Mouse (Mus musculus) forebrain, embryonic 14.5 days (tissue): Measurements from ENCODE around the gene Gpr18. TPM values are rescaled to one million over a fixed set of nuclear protein-coding genes. Genes with fewer than 3 reads are reported as not detected.

ENCODE experiments used
- ATAC-seq: fragments of 200-750 bp; cut with Nextera tagmentation; 2 replicates; pipeline ENCODE4 v1.8.0; 2017; ENCODE audit warnings: mild to moderate bottlenecking, moderate library complexity
- DNase-seq: peaks from one replicate; pipeline ENCODE4 v3.0.0-alpha.2; 2015; ENCODE audit warnings: low spot score
- H3K27ac ChIP-seq: fragments of 300-500 bp; sonication (generic); 2 replicates; pipeline ENCODE4 v1.5.1; 2014; ENCODE audit warnings: low read depth, mild to moderate bottlenecking, control low read depth, low read length, moderate library complexity
- H3K27me3 ChIP-seq: fragments of 300-500 bp; sonication (generic); replicated peaks from 2 replicates; pipeline ENCODE4 v1.6.1; 2014; ENCODE audit warnings: low read length, control low read depth, mixed read lengths; ENCODE audit not compliant: control insufficient read depth, insufficient read depth
- H3K36me3 ChIP-seq: fragments of 300-500 bp; sonication (generic); 2 replicates; pipeline ENCODE4 v1.6.1; 2014; ENCODE audit warnings: low read length, control low read depth; ENCODE audit not compliant: control insufficient read depth, insufficient read depth
- H3K4me1 ChIP-seq: fragments of 300-500 bp; sonication (generic); 2 replicates; pipeline ENCODE4 v1.6.1; 2014; ENCODE audit warnings: antibody characterized with exemption, low read length, control low read depth; ENCODE audit not compliant: control insufficient read depth, insufficient read depth
- H3K4me2 ChIP-seq: fragments of 300-500 bp; sonication (generic); 2 replicates; pipeline ENCODE4 v1.6.1; 2014; ENCODE audit warnings: mild to moderate bottlenecking, control low read depth, low read length
- H3K4me3 ChIP-seq: fragments of 300-500 bp; sonication (generic); 2 replicates; pipeline ENCODE4 v1.5.1; 2014; ENCODE audit warnings: low read depth, low read length, control low read depth
- H3K9ac ChIP-seq: fragments of 300-500 bp; sonication (generic); 2 replicates; pipeline ENCODE4 v1.6.1; 2014; ENCODE audit warnings: mild to moderate bottlenecking, low read length, control low read depth, moderate library complexity
- H3K9me3 ChIP-seq: fragments of 300-500 bp; sonication (generic); replicated peaks from 2 replicates; pipeline ENCODE4 v1.6.1; 2016; ENCODE audit warnings: low read length, control low read depth, mixed read lengths; ENCODE audit not compliant: control insufficient read depth
- WGBS: fragments of 180-500 bp; shearing (Covaris S2); extraction: QIAGEN DNeasy Blood & Tissue Kit; methylation state at CpG from one replicate; pipeline ENCODE4 v1.1.7; 2014; 5-methylcytosine and 5-hydroxymethylcytosine counted together
- polyA plus RNA-seq: library from polyadenylated mRNA; unstranded; fragments of >200 nt; fragmentation: Nextera tagmentation; extraction: Ambion mirVana; gene quantifications from 2 replicates; pipeline ENCODE4 v1.2.1, GENCODE M21; 2014

Gpr18 gene
- not detected in 2 replicates for polyA plus RNA-seq

- WGBS, result 78% methylated on average over 8 of the region's 8 CpGs
- Histone ChIP-seq H3K27me3 (no peaks in the 10 kb centered on the region), H3K27ac (no peak within 1 kb of the TSS)
Observed at GRCm38 (mm10) chr14:121915621-121916020, at the start of gene Gpr18. Gene Gpr18 (minus strand): TSS chr14:121915781.

GRCm38 (mm10) chr14:121964990-121965389 lies 49.4 kb upstream of the Gpr18 start, which contains the start of gene Gpr183:
Gene Gpr183 (minus strand): TSS chr14:121965195.
- Histone ChIP-seq H3K9ac (no peak within 1 kb of the TSS), H3K4me1 (peaks cover 8% of the 10 kb centered on the region), H3K36me3 (no peaks in the 10 kb centered on the region), H3K27me3 (no peaks in the 10 kb centered on the region), H3K9me3 (no peaks in the 10 kb centered on the region), H3K4me2 (no peak within 1 kb of the TSS), H3K4me3 (no peak within 1 kb of the TSS), H3K27ac (no peak within 1 kb of the TSS)
- DNase-seq, result no peak
- ATAC-seq, result no peak
- WGBS, result 75% methylated on average over 6 of the region's 6 CpGs

More at GRCm38 (mm10) chr14:121915621-121916020, at the start of gene Gpr18:
- Histone ChIP-seq H3K4me1 (no peaks in the 10 kb centered on the region), H3K9ac (no peak within 1 kb of the TSS), H3K4me3 (no peak within 1 kb of the TSS), H3K9me3 (no peaks in the 10 kb centered on the region), H3K4me2 (no peak within 1 kb of the TSS), H3K36me3 (peaks cover 32% of the 10 kb centered on the region)
- ATAC-seq (no peak), DNase-seq (no peak)

GRCm38 (mm10) chr14:121963942-121964335 lies 48.4 kb upstream of the Gpr18 start:
- H3K9me3 ChIP-seq, result no peaks in the 10 kb centered on the region
- no peak overlapping the region for H3K4me2 ChIP-seq
- H3K9ac ChIP-seq, result no peak overlapping the region
- no peak overlapping the region for H3K27ac ChIP-seq
- peak; percentile 51 for DNase-seq
- H3K4me1 ChIP-seq, result peaks cover 8% of the 10 kb centered on the region
- no peaks in the 10 kb centered on the region for H3K27me3 ChIP-seq
- 46% methylated on average over 4 of the region's 4 CpGs for WGBS
- ATAC-seq, result peak; percentile 52; the same call in 1 of the 2 replicates
- H3K36me3 ChIP-seq, result no peaks in the 10 kb centered on the region
- H3K4me3 ChIP-seq, result no peak overlapping the region

- H3K27ac ChIP-seq, result no peak overlapping the region
- H3K36me3 ChIP-seq, result no peaks in the 10 kb centered on the region
- no peaks in the 10 kb centered on the region for H3K27me3 ChIP-seq
- H3K4me2 ChIP-seq, result no peak overlapping the region
- DNase-seq (peak; percentile 76), ATAC-seq (peak; percentile 82)
- peaks cover 8% of the 10 kb centered on the region for H3K4me1 ChIP-seq
- no peak overlapping the region for H3K4me3 ChIP-seq
- no peaks in the 10 kb centered on the region for H3K9me3 ChIP-seq
- WGBS, result 54% methylated on average over 9 of the region's 9 CpGs
- H3K9ac ChIP-seq, result no peak overlapping the region
Observed at GRCm38 (mm10) chr14:121963251-121963941, 47.8 kb upstream of the Gpr18 start.

- no peak for DNase-seq
- H3K4me2 ChIP-seq, result no peak overlapping the region
- WGBS, result 86% methylated on average over 14 of the region's 14 CpGs
- no peak overlapping the region for H3K9ac ChIP-seq
- ATAC-seq, result no peak
- no peak overlapping the region for H3K27ac ChIP-seq
- H3K4me1 ChIP-seq, result peaks cover 8% of the 10 kb centered on the region
- no peaks in the 10 kb centered on the region for H3K36me3 ChIP-seq
- no peaks in the 10 kb centered on the region for H3K27me3 ChIP-seq
- H3K4me3 ChIP-seq, result no peak overlapping the region
- no peaks in the 10 kb centered on the region for H3K9me3 ChIP-seq
Observed at GRCm38 (mm10) chr14:121962128-121962890, 46.7 kb upstream of the Gpr18 start.

- H3K27me3 ChIP-seq, result no peaks in the 10 kb centered on the region
- H3K27ac ChIP-seq, result no peak overlapping the region
- no peaks in the 10 kb centered on the region for H3K9me3 ChIP-seq
- DNase-seq (no peak), ATAC-seq (no peak)
- H3K4me3 ChIP-seq, result no peak overlapping the region
- H3K4me2 ChIP-seq, result no peak overlapping the region
- 83% methylated on average over 12 of the region's 12 CpGs for WGBS
- no peak overlapping the region for H3K9ac ChIP-seq
- peaks cover 8% of the 10 kb centered on the region for H3K4me1 ChIP-seq
- H3K36me3 ChIP-seq, result no peaks in the 10 kb centered on the region
Observed at GRCm38 (mm10) chr14:121961496-121962127, 46.0 kb upstream of the Gpr18 start.

GRCm38 (mm10) chr14:121960997-121961396 lies 45.4 kb upstream of the Gpr18 start:
- Histone ChIP-seq H3K4me2 (no peak overlapping the region), H3K36me3 (no peaks in the 10 kb centered on the region), H3K4me3 (no peak overlapping the region), H3K4me1 (peaks cover 8% of the 10 kb centered on the region), H3K27me3 (no peaks in the 10 kb centered on the region), H3K9ac (no peak overlapping the region), H3K27ac (no peak overlapping the region), H3K9me3 (no peaks in the 10 kb centered on the region)
- 63% methylated on average over 6 of the region's 6 CpGs for WGBS
- DNase-seq (no peak), ATAC-seq (no peak)

- Histone ChIP-seq H3K9ac (no peak overlapping the region), H3K4me1 (peaks cover 8% of the 10 kb centered on the region), H3K27ac (no peak overlapping the region), H3K4me2 (no peak overlapping the region), H3K4me3 (no peak overlapping the region), H3K27me3 (no peaks in the 10 kb centered on the region), H3K9me3 (no peaks in the 10 kb centered on the region), H3K36me3 (no peaks in the 10 kb centered on the region)
- no peak for DNase-seq
- 79% methylated on average over 2 of the region's 2 CpGs for WGBS
- ATAC-seq, result no peak
Observed at GRCm38 (mm10) chr14:121960531-121960930, 45.0 kb upstream of the Gpr18 start.
